Mouse (Mus musculus): ENCODE measurements around the gene Ptprd. TPM values are rescaled to one million over a fixed set of nuclear protein-coding genes. Genes with fewer than 3 reads are reported as not detected.

The Ptprd gene
- total RNA-seq, 2 experiments from 2014 or later, result 5.0 to 6.9 TPM

- intact Hi-C loops (cut with DNase I), result loop anchor here (5.0 kb wide), 2 partner anchors 40 to 115 kb away; no protein-coding TSS in a partner anchor
- no peak for TF ChIP-seq CTCF (IDR thresholded peaks at IDR 0.05)
- H3K27ac ChIP-seq, result peak overlapping the region; percentile 82
- peak overlapping the region; percentile 68 for H3K4me3 ChIP-seq
- peak; percentile 52 for DNase-seq
Measured at GRCm38 (mm10) chr4:76327346-76327745, 1884.4 kb downstream of the Ptprd start.

- no peak overlapping the region for H3K4me3 ChIP-seq
- no peak overlapping the region for H3K27ac ChIP-seq
- intact Hi-C loops (cut with DNase I), result loop anchor here (5.0 kb wide), 2 partner anchors 42 to 117 kb away; no protein-coding TSS in a partner anchor
- DNase-seq, result no peak
- TF ChIP-seq CTCF (IDR thresholded peaks at IDR 0.05), result no peak
Measured at GRCm38 (mm10) chr4:76325646-76326045, 1886.1 kb downstream of the Ptprd start.

- intact Hi-C loops (cut with DNase I), result loop anchor here (5.0 kb wide), 2 partner anchors 42 to 117 kb away; no protein-coding TSS in a partner anchor
- Histone ChIP-seq H3K4me3 (no peak overlapping the region), H3K27ac (no peak overlapping the region)
- no peak for TF ChIP-seq CTCF (IDR thresholded peaks at IDR 0.05)
- no peak for DNase-seq
Measured at GRCm38 (mm10) chr4:76324928-76325327, 1886.8 kb downstream of the Ptprd start.

GRCm38 (mm10) chr4:76324509-76324908 lies 1887.3 kb downstream of the Ptprd start:
- no peak for DNase-seq
- no peak for TF ChIP-seq CTCF (IDR thresholded peaks at IDR 0.05)
- Histone ChIP-seq H3K4me3 (no peak overlapping the region), H3K27ac (no peak overlapping the region)
- intact Hi-C loops (cut with DNase I), result no loop called here

- intact Hi-C loops (cut with DNase I), result no loop called here
- no peak for TF ChIP-seq CTCF (IDR thresholded peaks at IDR 0.05)
- Histone ChIP-seq H3K27ac (no peak overlapping the region), H3K4me3 (no peak overlapping the region)
- DNase-seq, result no peak
Measured at GRCm38 (mm10) chr4:76319874-76320273, 1891.9 kb downstream of the Ptprd start.

GRCm38 (mm10) chr4:76315977-76316376 lies 1895.8 kb downstream of the Ptprd start:
- intact Hi-C loops (cut with DNase I), result no loop called here
- DNase-seq, result no peak
- Histone ChIP-seq H3K27ac (no peak overlapping the region), H3K4me3 (no peak overlapping the region)
- no peak for TF ChIP-seq CTCF (IDR thresholded peaks at IDR 0.05)

- DNase-seq, result no peak
- no peak for TF ChIP-seq CTCF (IDR thresholded peaks at IDR 0.05)
- Histone ChIP-seq H3K27ac (no peak overlapping the region), H3K4me3 (no peak overlapping the region)
- intact Hi-C loops (cut with DNase I), result no loop called here
Measured at GRCm38 (mm10) chr4:76313749-76314148, 1898.0 kb downstream of the Ptprd start.

- TF ChIP-seq CTCF (IDR thresholded peaks at IDR 0.05), result no peak
Measured at GRCm38 (mm10) chr4:76312593-76312992, 1899.2 kb downstream of the Ptprd start.

GRCm38 (mm10) chr4:76305987-76306386 lies 1905.8 kb downstream of the Ptprd start:
- Histone ChIP-seq H3K4me3 (no peak overlapping the region), H3K27ac (no peak overlapping the region)
- DNase-seq, result no peak
- no peak for TF ChIP-seq CTCF (IDR thresholded peaks at IDR 0.05)
- intact Hi-C loops (cut with DNase I), result no loop called here

More at GRCm38 (mm10) chr4:76312593-76312992, 1899.2 kb downstream of the Ptprd start:
- Histone ChIP-seq H3K27ac (no peak overlapping the region), H3K4me3 (no peak overlapping the region)
- no peak for DNase-seq
- intact Hi-C loops (cut with DNase I), result no loop called here

GRCm38 (mm10) chr4:76297375-76297774 lies 1914.4 kb downstream of the Ptprd start:
- Histone ChIP-seq H3K27ac (no peak overlapping the region), H3K4me3 (no peak overlapping the region)
- DNase-seq, result no peak
- intact Hi-C loops (cut with DNase I), result no loop called here
- TF ChIP-seq CTCF (IDR thresholded peaks at IDR 0.05), result no peak

GRCm38 (mm10) chr4:76292733-76293357 lies 1918.9 kb downstream of the Ptprd start:
- H3K4me3 ChIP-seq, result no peak overlapping the region
- DNase-seq, result no peak
- intact Hi-C loops (cut with DNase I), result no loop called here
- no peak overlapping the region for H3K27ac ChIP-seq
- no peak for TF ChIP-seq CTCF (IDR thresholded peaks at IDR 0.05)

- no peak for TF ChIP-seq CTCF (IDR thresholded peaks at IDR 0.05)
- H3K27ac ChIP-seq, result no peak overlapping the region
- no peak overlapping the region for H3K4me3 ChIP-seq
- no peak for DNase-seq
- intact Hi-C loops (cut with DNase I), result no loop called here
Measured at GRCm38 (mm10) chr4:76290484-76290818, 1921.3 kb downstream of the Ptprd start.

- intact Hi-C loops (cut with DNase I), result no loop called here
- no peak for TF ChIP-seq CTCF (IDR thresholded peaks at IDR 0.05)
- peak overlapping the region; percentile 4; the same call in 1 of the 2 replicates for H3K27ac ChIP-seq
- peak overlapping the region; percentile 39 for H3K4me3 ChIP-seq
- DNase-seq, result no peak
Measured at GRCm38 (mm10) chr4:76289612-76290483, 1921.9 kb downstream of the Ptprd start.

All from gastrocnemius, adult 2 months (tissue).